Mouse (Mus musculus) adrenal gland, adult 2 months (tissue): ENCODE measurements around the gene Gys2. TPM values are rescaled to one million over a fixed set of nuclear protein-coding genes. Genes with fewer than 3 reads are reported as not detected.
A peak's percentile ranks its signal among the peaks of the same experiment; 100 is the strongest.
"Not testable (repeated sequence)": the region's sequence is repeated elsewhere in the genome, so short reads cannot be mapped to it uniquely, and the experiment has no call there.

Experiments used
- DNase-seq: peaks from one replicate; pipeline ENCODE4 v3.0.0; 2021
- long read RNA-seq: library from polyadenylated mRNA; stranded (forward); transcript quantifications from one replicate; pipeline ENCODE4 v2.0.0, GENCODE M21; 2021
- polyA plus RNA-seq: library from polyadenylated mRNA; depleted of rRNA; stranded (reverse); fragments of >200 nt; gene quantifications from 2 replicates; pipeline ENCODE4 v1.2.3, GENCODE M21; 2012; rRNA removed
- total RNA-seq, 2 experiments: library from RNA; stranded (reverse); gene quantifications; 2 replicates each; pipeline ENCODE4 v1.2.3; 2021

The Gys2 gene
- total RNA-seq: 10 to 100 TPM in 1 of 2 experiments, 1 to 10 TPM in 1; 9.8 to 18.5 TPM
- polyA plus RNA-seq: 2.5 and 3.0 TPM in 2 replicates
- long read RNA-seq, partial matches to known transcripts: 2 of 4 reads
- long read RNA-seq, other reads (novel, unspliced or antisense): 1 of 4 reads

DNA sequence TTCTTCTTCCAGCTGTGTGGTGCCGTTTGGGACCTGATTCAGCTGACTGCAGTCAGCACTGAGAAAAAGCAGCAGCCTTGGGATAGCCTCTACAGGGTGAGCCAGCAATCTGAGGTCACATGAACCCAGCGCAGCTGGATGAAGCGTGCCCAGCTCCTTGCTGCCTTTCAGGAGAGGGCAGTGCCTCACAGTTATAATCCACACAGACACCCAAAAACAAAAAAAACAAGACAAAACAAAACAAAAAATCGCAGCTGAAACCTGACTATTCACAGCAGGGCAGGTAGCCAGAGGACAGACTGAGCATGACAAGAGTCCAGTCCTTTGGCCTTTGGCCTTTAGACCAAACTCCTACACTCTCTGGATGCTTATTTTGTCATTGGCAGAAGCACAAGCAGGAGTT, at the start of gene Gys2:
Gys2 (minus strand) TSS at position 309 of the 403 bp plus-strand sequence.
- DNase-seq: no peak

DNA sequence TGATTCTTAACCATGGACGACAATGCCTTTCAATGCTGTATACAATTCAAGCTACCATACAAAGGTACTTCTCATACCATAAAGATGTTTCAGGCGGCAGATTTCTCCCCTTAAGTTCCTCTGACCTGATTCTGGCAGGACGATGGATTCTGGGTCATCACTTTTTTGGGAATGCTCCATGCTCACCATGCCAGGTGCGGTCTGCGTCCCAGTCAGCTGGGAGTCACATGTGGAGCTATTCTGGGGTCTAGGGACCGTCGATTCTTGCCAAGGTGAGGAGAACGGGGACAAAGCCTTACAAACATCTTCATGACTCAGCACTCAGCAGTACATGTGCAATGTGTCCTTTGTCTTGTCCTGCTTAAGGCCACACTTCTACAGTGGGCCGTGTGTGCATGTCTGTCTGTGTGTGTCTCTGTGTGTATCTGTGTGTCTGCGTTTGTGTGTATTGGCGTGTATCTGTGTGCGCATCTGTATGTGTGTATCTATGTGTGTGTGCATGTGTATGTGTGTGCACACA, 48.7 kb upstream of the Gys2 start:
- DNase-seq: no peak

- DNase-seq: peak; percentile 12
Measured at GRCm38 (mm10) chr6:142519110-142519509, 46.2 kb upstream of the Gys2 start.

GRCm38 (mm10) chr6:142515379-142515778, 42.5 kb upstream of the Gys2 start:
- not testable (repeated sequence) for DNase-seq

DNA sequence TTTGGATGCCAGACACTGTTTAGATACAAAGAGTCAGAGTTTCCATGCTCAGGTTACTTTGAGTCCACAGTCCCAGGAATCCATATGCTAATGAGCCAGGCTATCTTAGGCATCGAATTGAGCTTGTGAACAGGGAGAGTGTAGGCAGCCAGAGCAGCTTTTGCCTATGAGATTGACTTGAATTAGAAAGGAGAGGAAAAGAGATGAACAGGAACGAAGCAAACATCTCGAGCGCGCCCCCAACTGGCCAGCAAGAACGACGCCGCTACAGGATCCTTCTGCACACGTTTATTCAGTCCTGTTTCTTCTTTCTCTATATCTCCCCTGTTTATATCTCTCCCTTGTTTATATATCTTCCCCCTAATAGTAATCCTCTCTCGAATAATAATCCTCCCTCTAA, 42.0 kb upstream of the Gys2 start:
- peak; percentile 29 for DNase-seq

DNA sequence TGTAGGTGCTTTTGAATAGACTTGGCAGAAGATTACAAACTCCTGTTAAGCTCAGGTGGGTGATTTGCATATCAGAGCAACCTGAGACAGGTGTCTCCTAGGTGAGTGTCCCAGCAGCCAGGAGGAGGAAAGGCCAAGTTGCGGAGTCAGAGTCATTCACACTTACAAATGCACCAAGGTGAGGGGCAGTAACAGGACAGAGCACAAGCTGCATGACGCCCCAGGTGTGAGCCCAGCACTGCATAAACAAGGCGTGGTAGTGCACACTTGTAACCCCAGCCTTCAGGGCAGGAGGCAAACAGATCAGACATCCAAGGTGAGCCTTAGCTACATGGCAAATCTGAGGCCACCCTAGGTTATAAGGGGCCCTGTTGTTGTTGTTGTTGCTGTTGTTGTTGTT, 40.0 kb upstream of the Gys2 start:
- DNase-seq: no peak

DNA sequence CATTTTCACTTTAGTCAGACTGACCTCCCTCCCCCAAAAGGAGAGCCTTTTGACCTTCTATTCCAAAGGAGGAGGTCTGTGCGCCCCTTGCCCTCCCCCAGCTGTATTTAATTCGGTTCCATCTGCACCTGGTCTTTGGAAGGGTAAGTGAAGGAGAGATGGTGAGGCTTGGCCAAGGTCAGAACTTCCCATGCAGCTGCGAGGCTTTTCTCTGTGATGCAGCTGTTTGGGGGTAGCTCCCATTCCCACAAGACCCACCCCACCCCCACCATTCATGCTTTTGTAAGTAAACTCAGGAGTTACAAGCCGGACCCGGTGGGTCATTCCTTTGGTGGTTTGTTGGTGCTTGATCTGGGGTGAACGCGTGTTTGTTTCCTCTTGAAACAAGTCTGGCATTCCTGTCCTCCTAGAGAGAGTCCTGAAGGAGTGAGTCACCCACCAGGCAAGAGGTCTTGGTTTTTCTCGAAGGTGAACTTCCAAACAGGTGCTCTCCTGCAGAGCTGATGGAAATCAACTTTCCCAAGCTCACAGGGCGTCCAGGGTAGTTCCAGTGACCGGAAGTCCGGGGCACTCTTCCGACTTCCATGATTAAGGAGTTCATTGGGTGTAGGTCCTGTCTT, 38.7 kb upstream of the Gys2 start:
- DNase-seq: no peak

GRCm38 (mm10) chr6:142508663-142509062, 35.8 kb upstream of the Gys2 start:
- no peak for DNase-seq

DNA sequence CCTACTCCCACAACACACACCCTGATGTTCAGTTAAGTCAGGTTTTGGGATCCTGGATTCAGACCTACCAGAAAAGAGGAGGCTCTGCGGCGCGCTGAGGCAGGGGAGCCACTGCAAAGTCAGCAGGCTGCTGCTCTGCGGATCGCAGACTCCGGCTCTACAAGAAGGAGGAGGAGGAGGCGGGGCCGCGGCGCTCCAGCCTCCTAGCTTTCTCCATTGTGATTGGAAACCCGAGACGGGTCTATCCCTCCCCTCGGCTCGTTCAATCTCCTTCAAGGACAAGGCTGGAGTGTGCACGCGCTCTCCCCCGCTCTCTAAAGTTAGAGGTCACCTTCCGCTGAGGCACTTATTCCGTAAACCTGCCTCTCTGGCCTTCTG, 34.9 kb upstream of the Gys2 start, which contains the start of gene Ldhb:
Ldhb (minus strand) TSS at position 173 of the 378 bp plus-strand sequence.
- DNase-seq: peak; percentile 90

DNA sequence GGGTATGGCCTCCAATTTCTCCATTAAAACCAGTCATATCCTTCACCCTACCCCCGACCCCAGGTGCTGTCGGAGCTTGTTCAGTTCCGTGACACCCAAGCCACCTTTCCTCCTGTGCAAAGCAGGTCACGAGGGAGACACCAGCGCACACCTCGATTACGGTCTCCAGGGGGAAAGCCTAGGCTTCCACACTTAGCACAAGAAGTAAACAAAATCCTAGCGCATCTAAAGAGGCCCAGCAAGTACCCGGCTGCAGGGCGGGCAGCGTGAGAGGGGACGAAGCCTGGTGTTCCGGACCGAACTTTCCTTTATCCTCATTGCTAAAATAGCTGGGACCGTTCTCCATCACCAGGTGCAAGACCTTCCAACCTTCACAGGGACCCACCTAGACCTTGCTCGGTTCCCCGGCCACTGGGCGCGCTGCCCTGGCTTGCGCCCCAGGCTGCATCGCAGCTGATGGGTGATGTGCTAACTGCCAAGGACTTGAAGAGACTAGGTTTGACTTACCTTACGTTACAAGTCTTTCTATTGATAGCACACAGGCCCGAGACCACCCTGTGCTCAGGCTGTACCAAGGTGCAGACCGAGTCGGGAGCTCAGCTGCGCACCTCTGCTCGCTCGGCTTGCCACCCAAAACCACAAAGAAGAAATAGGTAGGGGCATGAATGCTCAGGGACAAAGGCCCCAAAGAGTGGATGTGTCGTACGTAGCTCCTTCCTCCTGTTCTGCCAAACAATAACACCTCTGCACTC, 34.3 kb upstream of the Gys2 start:
- DNase-seq: peak; percentile 31

DNA sequence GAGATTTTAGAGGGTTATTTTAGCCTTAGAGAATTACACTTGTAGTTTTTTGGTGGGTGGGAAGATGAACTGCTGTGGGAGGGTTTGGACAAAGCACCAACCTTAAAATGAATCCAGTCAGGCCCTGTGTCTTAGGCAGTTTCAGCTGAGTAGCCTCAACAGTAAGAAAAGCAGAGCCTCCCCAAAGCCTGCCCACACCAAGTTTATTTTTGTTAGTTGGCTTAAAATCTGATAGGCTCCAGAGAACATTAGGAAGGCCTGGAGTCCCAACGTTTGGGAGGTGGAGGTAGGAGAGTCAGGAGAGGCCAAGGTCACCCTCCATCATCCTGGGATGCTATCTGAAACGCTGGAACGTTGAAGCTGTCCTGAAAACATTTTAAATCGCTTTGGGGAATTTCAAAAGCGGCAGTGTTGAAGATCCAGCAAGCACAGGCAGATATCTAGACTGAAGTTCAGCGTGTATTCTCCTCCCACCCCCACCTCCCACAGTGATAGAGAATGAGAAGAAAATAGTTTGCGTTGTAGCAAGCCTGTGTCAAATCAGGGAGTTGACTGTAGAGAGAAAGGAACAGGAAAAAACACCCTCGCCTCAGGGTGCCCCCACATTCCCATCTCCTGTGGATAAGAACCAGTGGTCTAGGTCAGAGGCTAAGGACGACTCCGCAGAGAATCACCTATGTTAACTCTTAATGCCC, 33.6 kb upstream of the Gys2 start:
- DNase-seq: peak; percentile 30

DNA sequence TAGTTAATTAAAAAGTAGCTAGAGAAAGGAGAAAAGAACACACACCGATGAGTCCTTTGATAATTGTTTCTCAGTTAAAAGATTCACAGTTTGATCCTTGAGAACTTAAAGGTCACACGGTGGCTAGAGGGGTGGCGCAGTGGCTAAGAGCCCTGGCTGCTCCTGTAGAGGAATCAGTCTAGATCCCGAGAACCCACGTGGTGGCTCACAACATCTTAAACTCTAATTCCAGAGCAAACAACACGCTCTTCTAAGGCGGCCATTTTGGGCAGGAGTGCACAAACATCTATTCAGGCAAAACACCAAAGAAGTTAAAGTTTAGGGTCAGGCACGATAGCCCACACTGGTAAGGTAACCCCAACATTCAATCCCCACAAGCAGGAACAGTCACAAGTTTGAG, 30.7 kb upstream of the Gys2 start:
- DNase-seq: no peak

GRCm38 (mm10) chr6:142502519-142503125, 29.7 kb upstream of the Gys2 start:
- DNase-seq: no peak

DNA sequence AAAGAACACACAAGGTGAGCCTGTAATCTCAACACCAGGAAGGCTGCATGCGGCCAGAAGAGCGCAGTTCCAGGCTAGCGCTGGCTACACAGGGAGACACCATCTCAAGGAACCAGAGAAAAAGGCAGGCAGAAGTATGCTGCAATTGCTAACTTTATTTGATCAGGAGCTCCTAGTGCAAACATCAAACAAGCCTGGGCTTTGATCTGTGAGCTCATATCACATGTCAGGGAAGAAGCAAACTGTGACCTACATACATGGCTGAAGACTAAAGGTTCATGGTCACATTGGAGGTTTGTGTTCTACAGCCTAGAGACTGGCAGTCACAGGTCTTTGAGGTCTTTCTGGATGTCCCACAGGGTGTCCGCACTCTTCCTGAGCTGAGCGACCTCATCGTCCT, 17.2 kb upstream of the Gys2 start:
- not testable (repeated sequence) for DNase-seq

- no peak for DNase-seq
Measured at GRCm38 (mm10) chr6:142487638-142488037, 14.7 kb upstream of the Gys2 start.

DNA sequence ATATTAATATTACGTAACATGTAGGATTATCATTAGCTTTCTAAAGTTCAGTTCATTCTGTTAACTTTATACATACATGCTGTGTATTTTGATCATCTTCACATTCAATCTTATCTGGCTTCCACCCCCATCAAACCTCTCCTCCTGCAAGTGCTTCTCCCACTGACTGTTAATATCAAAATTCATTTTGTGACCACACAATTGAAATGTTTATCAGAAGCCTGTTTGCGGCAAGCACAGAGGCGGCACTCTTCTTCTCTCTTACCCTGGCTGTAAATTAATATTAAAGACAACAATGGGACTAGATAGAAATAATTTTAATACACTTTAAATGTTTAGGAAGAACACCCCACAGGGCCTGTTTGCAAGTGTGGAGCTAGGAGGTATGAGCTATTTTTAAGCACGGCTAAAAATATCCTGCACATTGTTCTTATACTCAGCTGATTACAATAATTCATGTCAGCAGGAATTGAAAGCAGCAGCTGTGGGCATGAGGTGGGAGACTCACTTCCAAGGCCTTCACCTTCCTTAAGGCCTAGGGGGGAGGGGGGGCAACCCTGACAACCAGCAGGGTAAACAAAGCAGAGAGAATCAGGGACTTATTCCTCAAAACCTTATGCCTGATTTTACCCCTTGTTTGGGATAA, 12.7 kb upstream of the Gys2 start:
- no peak for DNase-seq

DNA sequence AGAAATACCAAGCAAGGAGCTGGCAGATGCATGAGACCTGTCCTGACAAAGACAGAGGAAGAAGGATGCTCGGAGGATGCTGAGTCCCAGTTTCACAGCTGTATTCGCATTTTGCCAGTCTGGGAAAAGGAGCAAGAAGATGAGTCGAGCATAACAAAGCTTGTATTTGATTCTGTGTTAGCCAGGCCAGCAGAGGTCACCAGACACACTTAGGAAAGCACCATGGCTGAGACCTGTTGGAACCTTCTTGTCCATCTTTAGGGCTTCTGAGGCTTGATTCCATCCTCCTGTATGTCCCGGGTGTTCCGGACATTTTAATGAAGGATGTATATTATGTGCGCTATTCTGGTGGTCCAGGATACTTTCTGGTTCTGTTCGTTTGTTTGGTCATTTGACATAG, 4.3 kb upstream of the Gys2 start:
- no peak for DNase-seq

- no peak for DNase-seq
Measured at GRCm38 (mm10) chr6:142471141-142471540, 1.8 kb downstream of the Gys2 start.

DNA sequence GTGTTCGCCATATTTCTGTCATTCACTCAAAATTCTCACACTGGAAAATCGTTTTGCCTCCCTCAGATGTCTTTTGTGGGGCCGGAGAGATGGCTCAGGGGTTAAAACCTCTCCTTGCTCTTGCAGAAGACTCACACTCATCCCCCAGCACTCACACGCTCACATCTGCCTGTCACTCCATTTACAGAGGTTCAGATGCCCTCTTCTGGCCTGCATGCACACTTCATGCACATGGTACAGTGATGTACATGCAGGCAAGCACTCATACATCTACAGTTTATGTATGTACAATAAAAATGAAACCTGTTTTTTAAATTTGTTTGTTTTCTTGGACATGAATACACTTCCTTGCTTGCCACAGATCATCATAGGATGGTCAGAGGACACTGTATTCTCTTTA, 3.3 kb downstream of the Gys2 start:
- DNase-seq: no peak

GRCm38 (mm10) chr6:142462194-142462593, 10.7 kb downstream of the Gys2 start:
- no peak for DNase-seq

DNA sequence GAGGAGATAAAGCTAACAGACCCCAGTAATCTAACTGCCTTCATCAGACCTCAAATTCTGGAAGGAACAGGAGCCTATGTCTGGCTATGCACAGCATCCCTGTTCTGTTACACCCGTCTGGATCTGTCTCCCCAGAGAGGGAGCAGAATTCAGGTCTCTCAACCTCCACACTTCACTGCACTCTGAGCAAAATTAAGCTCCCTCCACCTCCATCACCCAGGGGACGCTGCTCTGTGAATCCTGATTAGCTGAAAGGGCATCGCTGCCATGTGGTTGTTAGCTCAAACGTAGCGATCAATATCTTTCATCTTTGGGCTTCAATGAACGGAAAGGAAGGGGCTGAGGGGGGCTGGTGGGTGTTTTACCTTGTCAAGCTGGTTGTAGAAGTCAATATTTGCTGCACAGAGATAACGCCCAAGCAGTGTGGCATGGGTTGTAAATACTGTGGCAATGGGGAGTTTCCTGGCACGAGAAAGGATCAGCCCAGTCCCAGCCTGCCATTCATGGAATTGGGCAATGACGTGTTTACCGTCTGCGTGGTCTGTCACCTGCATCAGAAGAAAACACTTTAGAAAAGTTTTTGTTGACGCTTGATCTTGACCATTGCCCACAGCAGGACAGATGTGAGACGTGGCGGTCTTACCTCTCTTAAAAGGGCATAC, 13.8 kb downstream of the Gys2 start:
- DNase-seq: no peak
